Mouse (Mus musculus): ENCODE data around the gene Zcchc12. TPM values are rescaled to one million over a fixed set of nuclear protein-coding genes. Genes with fewer than 3 reads are reported as not detected.

The Zcchc12 gene
- polyA plus RNA-seq, 1 experiment: 35.6 TPM

DNA sequence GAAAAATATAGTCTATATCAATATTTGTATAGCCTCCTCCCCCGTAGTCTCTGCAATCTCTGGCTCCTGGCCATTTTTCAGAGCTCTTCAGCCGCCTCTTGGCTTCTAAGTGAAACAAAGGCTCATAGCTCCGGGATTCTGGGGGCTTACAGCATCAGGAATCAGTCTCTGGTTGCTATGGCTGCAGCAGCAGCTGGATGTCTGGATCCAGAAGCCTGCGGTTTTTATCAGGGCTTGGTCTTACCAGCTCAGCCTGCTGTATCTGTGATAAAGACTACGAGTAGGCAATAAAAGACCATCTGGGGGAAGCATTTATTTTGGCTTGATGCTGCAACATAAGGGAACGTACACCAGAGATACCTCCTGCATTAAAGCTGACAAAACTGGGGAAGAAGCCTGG, 1.8 kb upstream of the Zcchc12 start:
- TF ChIP-seq CTCF (IDR thresholded peaks at IDR 0.05; ENCODE audit: borderline replicate concordance, insufficient read depth, low read depth, low read length) (no peak), POLR2A (IDR thresholded peaks at IDR 0.05; ENCODE audit: borderline replicate concordance, insufficient read depth, low read length) (no peak)
- Histone ChIP-seq H3K4me1 (ENCODE audit: control insufficient read depth, insufficient read depth, low read length) (no peaks in the 10 kb centered on the region), H3K27me3 (ENCODE audit: control insufficient read depth, insufficient read depth, low read length) (no peaks in the 10 kb centered on the region), H3K27ac (ENCODE audit: insufficient read depth, low read length) (no peak overlapping the region), H3K4me3 (replicated peaks; ENCODE audit: insufficient read depth, low read depth, low read length) (no peak overlapping the region)
- DNase-seq: no peak
- 25% methylated on average over 6 of the region's 6 CpGs for WGBS

DNA sequence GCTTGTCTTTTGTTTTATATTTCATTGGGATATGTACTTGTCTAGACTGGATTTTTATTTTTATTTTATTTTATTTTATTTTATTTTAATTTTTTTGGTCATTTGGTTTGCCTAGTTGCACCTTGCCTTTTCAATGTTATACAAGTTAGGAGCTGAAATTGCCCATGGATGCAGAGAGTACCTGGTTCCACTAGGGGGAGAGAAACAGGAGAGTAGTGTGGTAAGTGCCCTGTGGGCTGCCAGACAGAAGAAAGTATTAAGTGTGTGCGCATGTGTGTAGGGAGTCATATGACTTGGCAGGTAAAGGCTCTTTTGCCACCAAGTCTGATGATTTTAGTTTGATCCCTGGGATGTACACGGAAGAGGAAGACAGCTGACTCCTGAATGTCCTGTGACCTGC, 13.8 kb downstream of the Zcchc12 start:
- 52% methylated on average over 2 of the region's 2 CpGs for WGBS
- H3K27me3 ChIP-seq (ENCODE audit: control insufficient read depth, insufficient read depth, low read length): no peaks in the 10 kb centered on the region
- TF ChIP-seq CTCF (IDR thresholded peaks at IDR 0.05; ENCODE audit: borderline replicate concordance, insufficient read depth, low read depth, low read length): no peak
- no peak for TF ChIP-seq POLR2A (IDR thresholded peaks at IDR 0.05; ENCODE audit: borderline replicate concordance, insufficient read depth, low read length)
- H3K4me3 ChIP-seq (replicated peaks; ENCODE audit: insufficient read depth, low read depth, low read length): no peak overlapping the region
- no peak for DNase-seq
- no peak overlapping the region for H3K27ac ChIP-seq (ENCODE audit: insufficient read depth, low read length)
- H3K4me1 ChIP-seq (ENCODE audit: control insufficient read depth, insufficient read depth, low read length): no peaks in the 10 kb centered on the region

DNA sequence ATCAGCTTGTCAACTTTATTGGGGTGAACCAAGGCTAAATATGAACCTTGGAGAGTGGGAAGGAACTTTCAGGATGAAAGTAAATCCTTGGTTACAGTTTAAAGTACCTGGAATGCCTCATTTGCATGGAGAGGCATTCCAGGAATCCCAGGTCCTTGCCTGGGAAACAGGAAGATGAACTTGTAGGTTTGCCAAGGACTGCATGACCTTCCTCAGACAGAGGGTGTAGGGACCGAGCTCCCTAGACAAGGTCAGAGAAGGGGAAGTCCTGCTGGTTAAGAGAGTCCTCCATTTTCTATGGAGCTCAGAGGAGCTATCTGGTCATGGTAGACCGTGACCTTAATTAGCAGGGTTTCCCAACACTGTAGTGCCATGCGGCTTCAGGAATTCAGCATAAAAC, 15.5 kb downstream of the Zcchc12 start:
- H3K27ac ChIP-seq (ENCODE audit: insufficient read depth, low read length): no peak overlapping the region
- H3K4me1 ChIP-seq (ENCODE audit: control insufficient read depth, insufficient read depth, low read length): no peaks in the 10 kb centered on the region
- DNase-seq: no peak
- H3K27me3 ChIP-seq (ENCODE audit: control insufficient read depth, insufficient read depth, low read length): no peaks in the 10 kb centered on the region
- WGBS: 80% methylated on average over 3 of the region's 3 CpGs
- no peak overlapping the region for H3K4me3 ChIP-seq (replicated peaks; ENCODE audit: insufficient read depth, low read depth, low read length)
- TF ChIP-seq POLR2A (IDR thresholded peaks at IDR 0.05; ENCODE audit: borderline replicate concordance, insufficient read depth, low read length) (no peak), CTCF (IDR thresholded peaks at IDR 0.05; ENCODE audit: borderline replicate concordance, insufficient read depth, low read depth, low read length) (no peak)

DNA sequence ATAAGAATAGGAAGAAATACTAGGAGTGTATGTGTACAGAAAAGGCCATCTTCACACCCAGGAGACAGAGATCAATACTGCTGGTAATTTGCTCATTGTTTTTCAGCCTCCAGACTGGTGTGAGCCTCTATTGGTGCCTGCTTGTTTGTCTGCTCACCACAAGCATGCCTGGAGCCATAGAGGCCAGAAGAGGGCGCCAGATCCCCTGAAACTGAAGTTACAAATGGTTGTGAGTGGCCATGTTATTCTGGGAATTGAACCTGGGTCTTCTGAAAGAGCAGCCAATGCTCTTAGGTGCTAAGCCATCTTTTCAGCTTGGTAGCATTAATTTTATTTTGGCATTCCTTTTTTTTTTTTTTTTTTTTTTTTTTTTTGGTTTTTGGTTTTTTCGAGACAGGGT, 25.7 kb downstream of the Zcchc12 start:
- Histone ChIP-seq H3K4me3 (replicated peaks; ENCODE audit: insufficient read depth, low read depth, low read length) (no peak overlapping the region), H3K4me1 (ENCODE audit: control insufficient read depth, insufficient read depth, low read length) (no peaks in the 10 kb centered on the region), H3K27me3 (ENCODE audit: control insufficient read depth, insufficient read depth, low read length) (no peaks in the 10 kb centered on the region), H3K27ac (ENCODE audit: insufficient read depth, low read length) (no peak overlapping the region)
- TF ChIP-seq POLR2A (IDR thresholded peaks at IDR 0.05; ENCODE audit: borderline replicate concordance, insufficient read depth, low read length) (no peak), CTCF (IDR thresholded peaks at IDR 0.05; ENCODE audit: borderline replicate concordance, insufficient read depth, low read depth, low read length) (no peak)
- 48% methylated on average over 2 of the region's 2 CpGs for WGBS
- DNase-seq: no peak

DNA sequence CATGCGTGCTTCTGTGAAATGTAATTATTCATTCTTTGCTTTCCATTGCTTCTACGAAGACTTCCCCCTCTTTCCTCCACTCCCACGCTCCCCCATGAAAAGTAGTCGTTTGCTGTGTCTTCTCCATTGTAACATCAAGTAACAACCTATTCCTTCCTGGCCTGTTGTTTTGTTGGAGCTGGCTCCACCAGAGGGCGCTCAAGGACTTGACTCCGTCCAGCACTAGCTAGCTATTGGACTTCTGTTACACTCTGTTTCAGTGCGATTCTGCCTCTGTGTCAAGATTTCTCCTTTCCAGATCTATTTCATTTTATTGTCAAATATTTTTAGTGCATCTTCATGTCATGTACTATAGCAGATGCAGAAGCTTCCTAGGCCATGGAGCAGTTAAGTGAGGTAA, 30.1 kb downstream of the Zcchc12 start:
- H3K27me3 ChIP-seq (ENCODE audit: control insufficient read depth, insufficient read depth, low read length): no peaks in the 10 kb centered on the region
- no peaks in the 10 kb centered on the region for H3K4me1 ChIP-seq (ENCODE audit: control insufficient read depth, insufficient read depth, low read length)
- peak; percentile 58 to 73 for DNase-seq
- TF ChIP-seq POLR2A (IDR thresholded peaks at IDR 0.05; ENCODE audit: borderline replicate concordance, insufficient read depth, low read length): no peak
- peak; percentile 81 for TF ChIP-seq CTCF (IDR thresholded peaks at IDR 0.05; ENCODE audit: borderline replicate concordance, insufficient read depth, low read depth, low read length)
- 10% methylated on average over 7 of the region's 7 CpGs for WGBS
- no peak overlapping the region for H3K27ac ChIP-seq (ENCODE audit: insufficient read depth, low read length)
- no peak overlapping the region for H3K4me3 ChIP-seq (replicated peaks; ENCODE audit: insufficient read depth, low read depth, low read length)

DNA sequence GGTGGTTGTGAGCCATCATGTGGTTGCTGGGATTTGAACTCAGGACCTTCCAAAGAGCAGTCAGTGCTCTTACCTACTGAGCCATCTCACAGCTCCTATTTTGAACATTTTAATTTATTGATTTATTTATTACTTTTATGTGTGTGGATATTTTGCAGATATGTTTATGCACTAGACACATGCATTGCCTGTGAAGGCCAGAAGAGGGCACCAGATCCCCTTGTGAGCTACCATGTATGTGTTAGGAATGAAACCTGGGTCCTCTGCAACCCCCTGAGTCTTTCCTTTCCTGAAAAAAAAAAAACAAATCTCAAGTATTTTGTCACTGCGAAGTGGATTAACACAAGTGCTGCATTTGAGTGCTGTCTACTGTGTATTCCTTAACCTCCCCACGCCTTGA, 30.9 kb downstream of the Zcchc12 start:
- WGBS: 65% methylated on average over 2 of the region's 2 CpGs
- H3K27ac ChIP-seq (ENCODE audit: insufficient read depth, low read length): no peak overlapping the region
- no peaks in the 10 kb centered on the region for H3K4me1 ChIP-seq (ENCODE audit: control insufficient read depth, insufficient read depth, low read length)
- H3K4me3 ChIP-seq (replicated peaks; ENCODE audit: insufficient read depth, low read depth, low read length): no peak overlapping the region
- no peaks in the 10 kb centered on the region for H3K27me3 ChIP-seq (ENCODE audit: control insufficient read depth, insufficient read depth, low read length)
- TF ChIP-seq CTCF (IDR thresholded peaks at IDR 0.05; ENCODE audit: borderline replicate concordance, insufficient read depth, low read depth, low read length) (peak; percentile 46), POLR2A (IDR thresholded peaks at IDR 0.05; ENCODE audit: borderline replicate concordance, insufficient read depth, low read length) (no peak)
- peak; percentile 10 to 37 for DNase-seq

DNA sequence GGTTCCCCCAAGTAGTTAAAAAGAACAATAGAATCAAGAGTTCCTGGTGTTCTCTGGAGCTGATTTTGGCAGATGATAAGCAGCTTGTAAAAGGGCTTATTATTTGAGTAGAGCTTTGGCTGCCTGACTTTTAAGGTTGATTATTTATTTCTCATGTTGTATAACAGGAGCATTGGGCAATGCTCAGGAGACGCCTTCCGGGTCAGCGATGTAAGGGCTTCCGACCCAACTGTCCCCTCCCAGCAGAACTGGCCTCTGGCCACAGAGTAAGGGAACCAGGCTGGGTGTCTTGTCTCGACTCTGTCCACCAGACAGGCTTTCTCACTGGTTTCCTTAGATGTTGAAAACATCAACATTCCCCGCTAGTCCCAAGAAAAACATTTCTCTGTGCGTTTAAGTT, 33.2 kb downstream of the Zcchc12 start:
- no peak for DNase-seq
- 25% methylated on average over 7 of the region's 7 CpGs for WGBS
- TF ChIP-seq CTCF (IDR thresholded peaks at IDR 0.05; ENCODE audit: borderline replicate concordance, insufficient read depth, low read depth, low read length) (no peak), POLR2A (IDR thresholded peaks at IDR 0.05; ENCODE audit: borderline replicate concordance, insufficient read depth, low read length) (no peak)
- Histone ChIP-seq H3K27ac (ENCODE audit: insufficient read depth, low read length) (no peak overlapping the region), H3K4me3 (replicated peaks; ENCODE audit: insufficient read depth, low read depth, low read length) (no peak overlapping the region), H3K27me3 (ENCODE audit: control insufficient read depth, insufficient read depth, low read length) (no peaks in the 10 kb centered on the region), H3K4me1 (ENCODE audit: control insufficient read depth, insufficient read depth, low read length) (no peaks in the 10 kb centered on the region)

DNA sequence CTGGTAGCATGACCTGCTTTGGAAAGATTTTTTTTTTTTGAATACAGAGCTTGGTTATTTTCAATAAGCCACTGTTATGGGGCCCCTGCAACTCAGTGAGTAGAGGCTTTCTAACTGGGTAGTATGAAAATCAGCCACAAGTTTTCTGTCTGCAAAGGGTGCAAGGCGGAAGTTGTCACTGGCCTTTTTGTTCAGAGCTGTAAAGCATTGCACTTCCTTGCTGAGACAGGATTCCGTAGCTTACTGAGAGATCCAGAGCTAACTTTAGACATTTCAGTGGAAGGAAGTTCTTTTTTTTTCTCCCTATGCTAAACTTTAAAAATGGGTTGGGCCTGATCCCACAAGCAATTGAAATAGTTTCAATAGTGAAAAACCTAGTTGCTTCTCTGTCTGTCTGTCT, 33.6 kb downstream of the Zcchc12 start:
- no peaks in the 10 kb centered on the region for H3K27me3 ChIP-seq (ENCODE audit: control insufficient read depth, insufficient read depth, low read length)
- no peaks in the 10 kb centered on the region for H3K4me1 ChIP-seq (ENCODE audit: control insufficient read depth, insufficient read depth, low read length)
- H3K27ac ChIP-seq (ENCODE audit: insufficient read depth, low read length): no peak overlapping the region
- WGBS: 69% methylated on average over 2 of the region's 2 CpGs
- no peak for DNase-seq
- H3K4me3 ChIP-seq (replicated peaks; ENCODE audit: insufficient read depth, low read depth, low read length): no peak overlapping the region
- no peak for TF ChIP-seq CTCF (IDR thresholded peaks at IDR 0.05; ENCODE audit: borderline replicate concordance, insufficient read depth, low read depth, low read length)
- TF ChIP-seq POLR2A (IDR thresholded peaks at IDR 0.05; ENCODE audit: borderline replicate concordance, insufficient read depth, low read length): no peak
